Mouse (Mus musculus): ENCODE data around the gene Nkg7.
"Not testable (repeated sequence)": the region's sequence is repeated elsewhere in the genome, so short reads cannot be mapped to it uniquely, and the experiment has no call there.

Nkg7 gene

DNA sequence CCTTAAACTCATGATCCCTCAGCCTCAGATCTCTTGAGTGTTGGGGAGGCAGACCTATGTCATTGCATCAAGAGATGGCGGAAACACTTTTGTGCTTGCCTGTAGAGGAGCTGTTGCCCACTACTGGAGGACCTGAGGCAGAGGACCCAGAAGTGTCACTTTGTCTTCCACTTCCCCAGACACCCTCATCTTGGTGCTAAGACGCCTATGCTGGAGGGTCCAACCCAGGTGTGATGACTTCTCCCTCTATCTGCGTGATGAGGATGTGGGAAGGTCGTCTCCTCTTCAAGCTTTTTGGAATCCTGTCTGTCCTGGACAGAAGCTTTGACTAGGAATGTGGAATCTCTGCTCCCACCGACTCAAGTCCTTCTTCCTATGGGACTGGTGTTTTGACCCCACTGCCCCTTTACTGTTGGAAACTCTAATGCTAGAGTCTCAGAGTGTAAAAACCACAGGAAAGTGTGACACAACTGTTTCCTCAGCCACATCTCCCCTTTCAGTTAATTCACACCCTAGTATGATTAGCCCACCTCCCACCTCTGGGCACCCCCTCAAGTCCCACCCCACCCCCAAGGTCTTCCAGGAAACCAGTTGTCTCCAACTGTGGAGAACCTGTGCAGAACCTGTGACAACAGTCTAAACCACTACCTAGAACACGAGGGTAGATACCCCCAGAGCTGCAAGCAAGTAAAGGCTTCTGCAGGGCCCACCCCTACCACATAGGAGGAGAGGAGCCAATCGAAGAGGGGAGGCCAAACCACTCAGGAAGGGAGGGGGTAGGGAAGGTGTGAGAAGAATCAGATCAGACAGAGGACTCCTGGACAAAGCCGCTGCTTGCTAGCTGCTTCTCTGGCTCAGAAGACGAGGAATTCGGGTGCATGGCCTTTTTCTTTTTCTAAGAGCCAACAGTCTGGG lies at the start of gene Nkg7:
Gene Nkg7 (plus strand): TSS at position 733 of the 915 bp plus-strand sequence.
- Histone ChIP-seq H3K4me1 (replicated peaks; ENCODE audit: low read depth, low read length) (peaks cover 51% of the 10 kb centered on the region), H3K4me3 (replicated peaks; ENCODE audit: low read length) (no peak within 1 kb of the TSS), H3K27me3 (ENCODE audit: insufficient read depth, low read length) (peaks cover 6% of the 10 kb centered on the region; the same call in 1 of the 2 replicates), H3K36me3 (ENCODE audit: insufficient read depth, low read length) (no peaks in the 10 kb centered on the region), H3K9me3 (ENCODE audit: low read length) (0 out of 2 replicates have a peak, but pooled peaks cover 3% of the 10 kb centered on the region)
- TF ChIP-seq POU5F1 (IDR thresholded peaks at IDR 0.05; ENCODE audit: borderline replicate concordance, low read length) (no peak), CTCF (conservative IDR thresholded peaks at IDR 0.05; ENCODE audit: low read length) (no peak), NANOG (IDR thresholded peaks at IDR 0.05; ENCODE audit: borderline replicate concordance, low read length) (no peak)

DNA sequence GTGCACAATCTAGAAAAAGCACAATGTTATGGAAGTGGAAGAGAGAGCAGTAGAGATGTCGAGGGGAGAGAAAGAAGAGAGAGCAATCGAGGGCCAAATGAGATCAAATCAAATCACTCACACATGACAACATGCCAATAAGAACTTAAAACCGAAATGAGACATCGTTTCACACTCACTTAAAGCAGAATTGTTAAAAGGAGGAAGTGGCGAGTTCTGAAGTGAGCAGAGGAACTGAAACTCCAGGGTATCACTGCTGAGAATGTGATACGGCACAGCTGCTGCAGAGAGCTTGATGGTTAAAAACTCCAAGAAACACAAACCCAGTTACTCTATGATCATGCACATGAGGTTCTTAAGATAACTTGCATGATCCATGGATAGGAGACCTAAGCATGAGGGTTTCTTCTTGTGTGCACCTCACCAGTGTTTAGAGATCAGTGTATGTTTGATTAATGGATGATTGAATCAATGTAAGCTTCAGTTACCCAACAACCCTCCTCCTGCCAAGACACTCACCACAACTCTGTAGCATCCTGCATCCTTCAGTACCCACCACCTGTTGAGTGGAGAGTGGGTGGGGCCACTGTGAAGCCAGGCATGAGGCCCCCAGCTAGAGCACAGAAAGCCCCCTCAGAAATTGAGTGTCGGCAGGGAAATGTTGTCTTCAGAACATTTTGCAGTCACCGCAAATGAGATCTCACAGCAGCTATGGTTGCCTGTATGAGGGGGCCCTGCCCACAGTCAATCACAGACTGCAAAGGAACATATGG lies 44.3 kb upstream of the Nkg7 start:
- no peaks in the 10 kb centered on the region for H3K4me1 ChIP-seq (replicated peaks; ENCODE audit: low read depth, low read length)
- TF ChIP-seq CTCF (conservative IDR thresholded peaks at IDR 0.05; ENCODE audit: low read length) (no peak), NANOG (IDR thresholded peaks at IDR 0.05; ENCODE audit: borderline replicate concordance, low read length) (no peak), POU5F1 (IDR thresholded peaks at IDR 0.05; ENCODE audit: borderline replicate concordance, low read length) (no peak)
- 0 out of 2 replicates have a peak, but pooled peaks cover 17% of the 10 kb centered on the region for H3K27me3 ChIP-seq (ENCODE audit: insufficient read depth, low read length)
- H3K36me3 ChIP-seq (ENCODE audit: insufficient read depth, low read length): no peaks in the 10 kb centered on the region
- H3K9me3 ChIP-seq (ENCODE audit: low read length): no peaks in the 10 kb centered on the region
- no peak overlapping the region for H3K4me3 ChIP-seq (replicated peaks; ENCODE audit: low read length)

- Histone ChIP-seq H3K27me3 (ENCODE audit: insufficient read depth, low read length) (0 out of 2 replicates have a peak, but pooled peaks cover 11% of the 10 kb centered on the region), H3K9me3 (ENCODE audit: low read length) (no peaks in the 10 kb centered on the region), H3K4me1 (replicated peaks; ENCODE audit: low read depth, low read length) (no peaks in the 10 kb centered on the region), H3K36me3 (ENCODE audit: insufficient read depth, low read length) (no peaks in the 10 kb centered on the region), H3K4me3 (replicated peaks; ENCODE audit: low read length) (no peak overlapping the region)
- no peak for TF ChIP-seq NANOG (IDR thresholded peaks at IDR 0.05; ENCODE audit: borderline replicate concordance, low read length)
- no peak for TF ChIP-seq CTCF (conservative IDR thresholded peaks at IDR 0.05; ENCODE audit: low read length)
- no peak for TF ChIP-seq POU5F1 (IDR thresholded peaks at IDR 0.05; ENCODE audit: borderline replicate concordance, low read length)
Measured at GRCm38 (mm10) chr7:43399501-43399900, 37.4 kb upstream of the Nkg7 start.

DNA sequence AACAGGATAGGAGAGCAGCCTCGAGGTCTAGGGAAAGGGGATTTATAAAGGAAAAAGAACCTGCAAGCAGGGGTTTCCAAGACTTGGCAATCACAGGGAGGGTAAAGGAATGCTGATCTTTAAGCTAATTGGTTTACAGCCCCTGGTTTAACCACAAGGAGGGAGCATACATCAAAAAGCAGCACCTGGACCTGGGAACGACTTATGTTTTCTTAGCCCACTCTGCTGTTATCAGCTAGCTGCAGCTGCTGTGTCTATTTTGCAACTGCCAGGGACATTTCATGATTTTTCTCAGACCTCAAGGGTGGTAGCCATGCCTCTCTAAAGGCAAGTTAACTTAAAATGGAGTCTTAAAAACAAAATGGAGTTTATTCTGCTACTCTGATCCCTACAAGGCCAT lies 34.2 kb upstream of the Nkg7 start:
- Histone ChIP-seq H3K9me3 (ENCODE audit: low read length) (no peaks in the 10 kb centered on the region), H3K27me3 (ENCODE audit: insufficient read depth, low read length) (no peaks in the 10 kb centered on the region), H3K4me3 (replicated peaks; ENCODE audit: low read length) (no peak overlapping the region), H3K36me3 (ENCODE audit: insufficient read depth, low read length) (no peaks in the 10 kb centered on the region), H3K4me1 (replicated peaks; ENCODE audit: low read depth, low read length) (no peaks in the 10 kb centered on the region)
- TF ChIP-seq NANOG (IDR thresholded peaks at IDR 0.05; ENCODE audit: borderline replicate concordance, low read length): no peak
- no peak for TF ChIP-seq CTCF (conservative IDR thresholded peaks at IDR 0.05; ENCODE audit: low read length)
- no peak for TF ChIP-seq POU5F1 (IDR thresholded peaks at IDR 0.05; ENCODE audit: borderline replicate concordance, low read length)

DNA sequence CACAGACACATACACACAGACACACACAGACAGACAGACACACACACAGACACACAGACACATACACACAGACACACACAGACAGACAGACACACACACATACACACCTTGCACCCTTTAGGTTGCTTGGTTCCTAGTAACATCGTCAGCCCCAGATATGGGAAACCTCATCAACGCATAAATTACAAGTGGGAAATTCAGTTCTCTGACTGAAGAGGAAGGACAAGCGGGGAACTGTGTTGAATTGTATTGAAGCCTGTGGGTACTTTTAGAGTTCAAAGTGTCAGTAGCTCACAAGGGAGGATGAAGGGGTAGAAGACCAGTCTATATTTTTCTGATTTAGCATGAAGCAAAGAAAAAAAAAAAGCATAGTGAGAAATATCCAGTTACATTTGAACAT lies 29.3 kb upstream of the Nkg7 start:
- Histone ChIP-seq H3K9me3 (ENCODE audit: low read length) (no peaks in the 10 kb centered on the region), H3K4me1 (replicated peaks; ENCODE audit: low read depth, low read length) (peaks cover 10% of the 10 kb centered on the region), H3K4me3 (replicated peaks; ENCODE audit: low read length) (no peak overlapping the region), H3K27me3 (ENCODE audit: insufficient read depth, low read length) (peaks cover 2% of the 10 kb centered on the region; the same call in 1 of the 2 replicates), H3K36me3 (ENCODE audit: insufficient read depth, low read length) (no peaks in the 10 kb centered on the region)
- TF ChIP-seq POU5F1 (IDR thresholded peaks at IDR 0.05; ENCODE audit: borderline replicate concordance, low read length): no peak
- no peak for TF ChIP-seq NANOG (IDR thresholded peaks at IDR 0.05; ENCODE audit: borderline replicate concordance, low read length)
- TF ChIP-seq CTCF (conservative IDR thresholded peaks at IDR 0.05; ENCODE audit: low read length): no peak

GRCm38 (mm10) chr7:43408131-43408553 lies 28.7 kb upstream of the Nkg7 start, which contains the start of gene Siglecg:
Siglecg (plus strand) TSS chr7:43408204.
- H3K4me1 ChIP-seq (replicated peaks; ENCODE audit: low read depth, low read length): peaks cover 10% of the 10 kb centered on the region
- no peaks in the 10 kb centered on the region for H3K36me3 ChIP-seq (ENCODE audit: insufficient read depth, low read length)
- peaks cover 2% of the 10 kb centered on the region; the same call in 1 of the 2 replicates for H3K27me3 ChIP-seq (ENCODE audit: insufficient read depth, low read length)
- TF ChIP-seq POU5F1 (IDR thresholded peaks at IDR 0.05; ENCODE audit: borderline replicate concordance, low read length): no peak
- no peak for TF ChIP-seq CTCF (conservative IDR thresholded peaks at IDR 0.05; ENCODE audit: low read length)
- no peak for TF ChIP-seq NANOG (IDR thresholded peaks at IDR 0.05; ENCODE audit: borderline replicate concordance, low read length)
- H3K4me3 ChIP-seq (replicated peaks; ENCODE audit: low read length): no peak within 1 kb of the TSS
- no peaks in the 10 kb centered on the region for H3K9me3 ChIP-seq (ENCODE audit: low read length)

- no peak for TF ChIP-seq CTCF (conservative IDR thresholded peaks at IDR 0.05; ENCODE audit: low read length)
- no peak for TF ChIP-seq NANOG (IDR thresholded peaks at IDR 0.05; ENCODE audit: borderline replicate concordance, low read length)
- TF ChIP-seq POU5F1 (IDR thresholded peaks at IDR 0.05; ENCODE audit: borderline replicate concordance, low read length): no peak
- Histone ChIP-seq H3K9me3 (ENCODE audit: low read length) (no peaks in the 10 kb centered on the region), H3K4me1 (replicated peaks; ENCODE audit: low read depth, low read length) (peaks cover 10% of the 10 kb centered on the region), H3K36me3 (ENCODE audit: insufficient read depth, low read length) (no peaks in the 10 kb centered on the region), H3K27me3 (ENCODE audit: insufficient read depth, low read length) (peaks cover 2% of the 10 kb centered on the region; the same call in 1 of the 2 replicates), H3K4me3 (replicated peaks; ENCODE audit: low read length) (no peak overlapping the region)
Measured at GRCm38 (mm10) chr7:43409084-43409483, 27.8 kb upstream of the Nkg7 start.

DNA sequence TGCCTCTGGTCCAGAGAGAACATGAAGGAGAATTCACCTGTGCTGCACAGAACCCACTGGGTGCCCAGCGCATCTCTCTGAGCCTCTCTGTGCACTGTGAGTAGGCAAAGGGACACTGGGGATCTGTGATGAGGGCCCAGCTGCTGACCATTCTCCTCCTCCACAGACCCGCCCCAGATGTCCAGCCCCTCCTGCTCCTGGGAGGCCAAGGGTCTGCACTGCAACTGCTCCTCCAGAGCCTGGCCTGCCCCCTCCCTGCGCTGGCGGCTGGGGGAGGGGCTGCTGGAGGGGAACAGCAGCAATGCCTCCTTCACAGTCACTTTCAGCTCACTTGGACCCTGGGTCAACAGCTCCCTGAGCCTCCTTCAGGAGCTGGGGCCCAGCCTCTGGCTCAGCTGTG lies 25.1 kb upstream of the Nkg7 start:
- H3K4me1 ChIP-seq (replicated peaks; ENCODE audit: low read depth, low read length): peaks cover 15% of the 10 kb centered on the region
- H3K36me3 ChIP-seq (ENCODE audit: insufficient read depth, low read length); H3K9me3 ChIP-seq (ENCODE audit: low read length); H3K27me3 ChIP-seq (ENCODE audit: insufficient read depth, low read length): not testable (repeated sequence)
- 0 out of 2 replicates have a peak overlapping the region, but pooled peaks have one; percentile 10 for H3K4me3 ChIP-seq (replicated peaks; ENCODE audit: low read length)

Measured in E14TG2a.4 (cell line).